Mouse (Mus musculus): ENCODE data around the gene Agbl5. TPM values are rescaled to one million over a fixed set of nuclear protein-coding genes. Genes with fewer than 3 reads are reported as not detected.
A peak's percentile ranks its signal among the peaks of the same experiment; 100 is the strongest.

Gene Agbl5
- polyA plus RNA-seq, 1 experiment from 2014 or later, result 23.2 TPM

GRCm38 (mm10) chr5:30914849-30915248 lies 26.4 kb downstream of the Agbl5 start:
- ATAC-seq (replicated peaks), result no peak
- no peaks in the 10 kb centered on the region for H3K27me3 ChIP-seq
- H3K4me2 ChIP-seq (replicated peaks), result no peak overlapping the region
- 89% methylated on average over 6 of the region's 6 CpGs for WGBS
- H3K27ac ChIP-seq (replicated peaks), result no peak overlapping the region
- H3K9ac ChIP-seq (replicated peaks), result no peak overlapping the region
- no peaks in the 10 kb centered on the region for H3K36me3 ChIP-seq
- H3K4me3 ChIP-seq, result no peak overlapping the region
- no peaks in the 10 kb centered on the region for H3K9me3 ChIP-seq
- H3K4me1 ChIP-seq, result peaks cover 28% of the 10 kb centered on the region

DNA sequence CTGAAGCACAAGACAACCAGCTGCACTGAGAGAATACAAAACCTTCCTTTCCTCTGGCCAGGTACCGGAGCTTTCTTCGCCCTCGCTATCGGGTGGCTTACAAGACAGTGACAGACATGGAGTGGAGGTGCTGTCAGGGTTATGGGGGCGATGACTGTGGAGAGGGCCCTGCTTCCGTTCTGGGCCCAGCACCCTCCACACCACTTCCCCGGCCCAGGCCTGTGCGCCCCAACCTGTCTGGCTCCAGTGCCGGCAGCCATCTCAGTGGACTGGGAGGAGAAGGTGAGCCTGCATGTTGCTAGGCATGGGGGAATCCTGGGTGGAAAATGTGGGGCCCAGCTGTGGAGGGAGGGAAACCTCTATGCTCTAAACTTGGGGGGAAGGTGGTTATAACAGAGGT lies 27.0 kb downstream of the Agbl5 start:
- no peak overlapping the region for H3K9ac ChIP-seq (replicated peaks)

GRCm38 (mm10) chr5:30915974-30916433 lies 27.5 kb downstream of the Agbl5 start:
- WGBS, result 2% methylated on average over 7 of the region's 7 CpGs
- Histone ChIP-seq H3K9me3 (no peaks in the 10 kb centered on the region), H3K27me3 (no peaks in the 10 kb centered on the region), H3K4me1 (peaks cover 36% of the 10 kb centered on the region), H3K4me2 (replicated peaks) (0 out of 2 replicates have a peak overlapping the region, but pooled peaks have one; percentile 2), H3K27ac (replicated peaks) (peak overlapping the region; percentile 68), H3K9ac (replicated peaks) (no peak overlapping the region), H3K36me3 (no peaks in the 10 kb centered on the region), H3K4me3 (no peak overlapping the region)
- peak; percentile 92 for ATAC-seq (replicated peaks)

More for the DNA sequence above, 27.0 kb downstream of the Agbl5 start:
- no peak overlapping the region for H3K4me3 ChIP-seq
- no peaks in the 10 kb centered on the region for H3K9me3 ChIP-seq
- H3K36me3 ChIP-seq, result no peaks in the 10 kb centered on the region
- 74% methylated on average over 9 of the region's 9 CpGs for WGBS
- ATAC-seq (replicated peaks), result peak; percentile 62
- H3K27ac ChIP-seq (replicated peaks), result peak overlapping the region; percentile 6
- no peaks in the 10 kb centered on the region for H3K27me3 ChIP-seq
- H3K4me1 ChIP-seq, result peaks cover 30% of the 10 kb centered on the region
- H3K4me2 ChIP-seq (replicated peaks), result no peak overlapping the region

DNA sequence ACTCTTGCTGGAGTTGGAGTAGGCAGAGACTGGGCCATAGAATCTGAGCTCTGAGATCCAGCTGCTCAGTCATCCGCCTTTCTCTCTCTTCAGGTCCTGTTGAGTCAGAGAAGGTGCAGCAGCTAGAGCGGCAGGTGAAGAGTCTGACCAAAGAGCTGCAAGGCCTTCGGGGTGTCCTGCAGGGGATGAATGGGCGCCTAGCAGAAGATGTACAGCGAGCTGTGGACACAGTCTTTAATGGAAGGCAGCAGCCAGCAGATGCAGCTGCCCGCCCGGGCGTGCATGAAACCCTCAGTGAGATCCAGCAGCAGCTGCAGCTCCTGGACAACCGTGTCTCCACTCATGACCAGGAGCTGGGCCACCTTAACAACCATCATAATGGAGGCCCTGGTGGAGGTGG lies 28.3 kb downstream of the Agbl5 start:
- WGBS, result 96% methylated on average over 9 of the region's 9 CpGs
- no peaks in the 10 kb centered on the region for H3K27me3 ChIP-seq
- no peak for ATAC-seq (replicated peaks)
- H3K9ac ChIP-seq (replicated peaks), result no peak overlapping the region
- no peak overlapping the region for H3K4me3 ChIP-seq
- H3K4me1 ChIP-seq, result peaks cover 40% of the 10 kb centered on the region
- no peaks in the 10 kb centered on the region for H3K36me3 ChIP-seq
- no peak overlapping the region for H3K27ac ChIP-seq (replicated peaks)
- no peak overlapping the region for H3K4me2 ChIP-seq (replicated peaks)
- no peaks in the 10 kb centered on the region for H3K9me3 ChIP-seq

DNA sequence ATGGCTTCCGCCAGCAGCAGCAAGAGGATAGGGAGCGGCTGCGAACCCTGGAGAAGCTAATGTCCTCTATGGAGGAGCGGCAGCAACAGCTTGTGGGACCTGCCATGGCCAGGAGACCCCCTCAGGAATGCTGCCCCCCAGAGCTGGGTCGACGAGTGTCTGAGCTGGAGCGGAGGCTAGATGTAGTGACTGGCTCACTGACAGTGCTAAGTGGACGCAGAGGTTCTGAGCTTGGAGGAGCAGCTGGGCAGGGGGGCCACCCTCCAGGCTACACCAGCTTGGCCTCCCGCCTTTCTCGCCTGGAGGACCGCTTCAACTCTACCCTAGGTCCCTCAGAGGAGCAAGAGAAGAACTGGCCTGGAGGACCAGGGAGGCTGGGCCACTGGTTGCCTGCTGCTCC lies 28.9 kb downstream of the Agbl5 start:
- no peak overlapping the region for H3K4me2 ChIP-seq (replicated peaks)
- H3K9ac ChIP-seq (replicated peaks), result no peak overlapping the region
- H3K27me3 ChIP-seq, result no peaks in the 10 kb centered on the region
- H3K9me3 ChIP-seq, result no peaks in the 10 kb centered on the region
- peaks cover 41% of the 10 kb centered on the region for H3K4me1 ChIP-seq
- H3K36me3 ChIP-seq, result no peaks in the 10 kb centered on the region
- no peak overlapping the region for H3K4me3 ChIP-seq
- no peak for ATAC-seq (replicated peaks)
- WGBS, result 93% methylated on average over 11 of the region's 11 CpGs
- H3K27ac ChIP-seq (replicated peaks), result no peak overlapping the region

GRCm38 (mm10) chr5:30917891-30918670 lies 29.6 kb downstream of the Agbl5 start:
- peaks cover 36% of the 10 kb centered on the region for H3K4me1 ChIP-seq
- 86% methylated on average over 31 of the region's 31 CpGs for WGBS

DNA sequence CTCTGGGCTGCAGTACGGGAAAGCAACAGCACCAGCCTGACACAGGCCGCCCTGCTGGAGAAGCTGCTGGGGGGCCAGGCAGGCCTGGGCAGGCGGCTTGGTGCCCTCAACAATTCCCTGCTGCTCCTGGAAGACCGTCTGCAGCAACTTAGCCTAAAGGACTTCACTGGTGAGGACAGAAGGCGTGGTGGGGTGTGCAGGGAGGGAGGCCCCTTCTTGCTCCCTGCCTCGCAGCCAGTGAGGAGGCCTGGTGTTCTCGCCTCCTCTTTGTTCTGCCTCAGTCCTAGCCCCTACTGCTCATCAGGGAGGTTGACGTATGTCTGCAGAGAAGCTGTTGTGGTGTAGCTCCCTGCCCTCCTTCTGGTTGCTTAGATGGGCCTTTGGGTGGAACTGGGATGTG lies 30.2 kb downstream of the Agbl5 start:
- no peak overlapping the region for H3K4me2 ChIP-seq (replicated peaks)
- no peak for ATAC-seq (replicated peaks)
- WGBS, result 83% methylated on average over 8 of the region's 8 CpGs
- no peak overlapping the region for H3K27ac ChIP-seq (replicated peaks)
- H3K36me3 ChIP-seq, result no peaks in the 10 kb centered on the region
- no peaks in the 10 kb centered on the region for H3K9me3 ChIP-seq
- H3K9ac ChIP-seq (replicated peaks), result no peak overlapping the region
- H3K4me1 ChIP-seq, result peaks cover 31% of the 10 kb centered on the region
- H3K4me3 ChIP-seq, result no peak overlapping the region
- H3K27me3 ChIP-seq, result no peaks in the 10 kb centered on the region

More at GRCm38 (mm10) chr5:30917891-30918670, 29.6 kb downstream of the Agbl5 start:
- Histone ChIP-seq H3K27me3 (no peaks in the 10 kb centered on the region), H3K27ac (replicated peaks) (no peak overlapping the region), H3K36me3 (no peaks in the 10 kb centered on the region), H3K9ac (replicated peaks) (no peak overlapping the region), H3K9me3 (no peaks in the 10 kb centered on the region), H3K4me2 (replicated peaks) (no peak overlapping the region), H3K4me3 (no peak overlapping the region)
- ATAC-seq (replicated peaks), result no peak

- Histone ChIP-seq H3K9me3 (no peaks in the 10 kb centered on the region), H3K4me1 (peaks cover 29% of the 10 kb centered on the region), H3K27me3 (no peaks in the 10 kb centered on the region), H3K4me3 (no peak overlapping the region), H3K36me3 (no peaks in the 10 kb centered on the region), H3K4me2 (replicated peaks) (no peak overlapping the region), H3K27ac (replicated peaks) (no peak overlapping the region; the same call in 1 of the 2 replicates), H3K9ac (replicated peaks) (no peak overlapping the region)
- WGBS, result 52% methylated on average over 11 of the region's 11 CpGs
- no peak for ATAC-seq (replicated peaks)
These were observed 31.5 kb downstream of the Agbl5 start for GRCm38 (mm10) chr5:30919831-30920614.

DNA sequence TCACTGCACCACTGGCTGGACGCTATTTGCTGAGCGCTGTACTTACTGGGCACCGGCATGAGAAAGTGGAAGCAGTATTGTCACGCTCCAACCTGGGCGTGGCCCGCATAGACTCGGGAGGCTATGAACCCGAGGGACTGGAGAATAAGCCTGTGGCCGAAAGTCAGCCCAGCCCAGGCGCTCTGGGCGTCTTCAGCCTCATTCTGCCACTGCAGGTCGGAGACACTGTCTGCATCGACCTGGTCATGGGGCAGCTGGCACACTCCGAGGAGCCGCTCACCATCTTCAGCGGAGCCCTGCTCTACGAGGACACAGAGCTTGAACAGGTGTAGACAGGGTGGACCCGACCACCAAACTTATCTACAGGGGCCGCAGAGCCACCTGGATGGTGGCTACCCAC lies 32.1 kb downstream of the Agbl5 start:
- no peak overlapping the region for H3K4me2 ChIP-seq (replicated peaks)
- whole genome bisulfite sequencing, result 62% methylated on average over 19 of the region's 19 CpGs
- ATAC-seq (replicated peaks), result peak; percentile 9; the same call in 1 of the 2 replicates
- peaks cover 25% of the 10 kb centered on the region for H3K4me1 ChIP-seq
- H3K27me3 ChIP-seq, result no peaks in the 10 kb centered on the region
- no peak overlapping the region for H3K27ac ChIP-seq (replicated peaks)
- no peak overlapping the region for H3K9ac ChIP-seq (replicated peaks)
- no peaks in the 10 kb centered on the region for H3K9me3 ChIP-seq
- no peak overlapping the region for H3K4me3 ChIP-seq
- H3K36me3 ChIP-seq, result no peaks in the 10 kb centered on the region

DNA sequence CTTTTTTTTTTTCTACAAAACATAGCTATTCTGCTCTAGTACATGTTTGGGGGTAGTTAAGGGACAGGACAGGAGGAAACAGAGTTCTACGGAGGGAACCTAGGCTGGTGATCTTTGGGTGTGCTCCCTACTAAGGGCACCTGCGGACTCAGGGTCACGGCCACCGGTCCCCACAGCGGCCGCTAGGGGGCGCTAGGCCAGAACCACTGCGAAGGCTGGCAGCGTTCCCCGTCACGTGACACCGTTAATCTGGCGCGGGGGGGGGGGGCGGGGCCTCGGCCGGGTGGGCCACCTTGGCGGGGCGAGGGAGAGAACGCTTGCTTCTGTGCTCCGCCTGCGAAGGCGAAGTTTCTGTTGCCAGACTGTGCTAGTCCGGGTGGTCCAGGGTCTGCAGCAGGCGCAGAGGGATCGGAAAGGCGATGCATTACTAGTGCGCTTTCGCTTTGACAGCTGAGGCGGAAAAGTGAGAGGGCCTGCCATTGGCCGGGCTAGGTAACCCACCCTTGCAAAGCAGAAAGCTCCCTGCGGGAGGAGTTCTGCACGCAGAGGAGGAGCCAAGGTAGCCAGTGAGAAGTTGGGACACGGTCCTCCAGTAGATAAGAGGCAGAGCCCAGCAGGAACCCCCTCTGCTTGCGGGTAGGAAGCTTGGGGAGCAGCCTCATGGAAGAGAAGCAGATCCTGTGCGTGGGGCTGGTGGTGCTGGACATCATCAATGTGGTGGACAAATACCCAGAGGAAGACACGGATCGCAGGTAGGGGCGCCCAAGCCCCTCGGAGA lies 33.0 kb downstream of the Agbl5 start, which contains the start of gene Khk:
TSS of gene Khk (plus strand) at position 176 of the 778 bp plus-strand sequence.
- Histone ChIP-seq H3K4me1 (peaks cover 19% of the 10 kb centered on the region), H3K27me3 (no peaks in the 10 kb centered on the region), H3K4me3 (peak within 1 kb of the TSS; percentile 47), H3K36me3 (no peaks in the 10 kb centered on the region), H3K9ac (replicated peaks) (peak within 1 kb of the TSS; percentile 52), H3K9me3 (no peaks in the 10 kb centered on the region), H3K27ac (replicated peaks) (peak within 1 kb of the TSS; percentile 44), H3K4me2 (replicated peaks) (peak within 1 kb of the TSS; percentile 84)
- peak; percentile 80 for ATAC-seq (replicated peaks)
- 2% methylated on average over 39 of the region's 40 CpGs for WGBS

GRCm38 (mm10) chr5:30922581-30923041 lies 34.1 kb downstream of the Agbl5 start:
- Histone ChIP-seq H3K27me3 (no peaks in the 10 kb centered on the region), H3K27ac (replicated peaks) (no peak overlapping the region), H3K36me3 (no peaks in the 10 kb centered on the region), H3K4me3 (0 out of 2 replicates have a peak overlapping the region, but pooled peaks have one; percentile 47), H3K4me2 (replicated peaks) (no peak overlapping the region), H3K4me1 (peaks cover 19% of the 10 kb centered on the region), H3K9ac (replicated peaks) (no peak overlapping the region), H3K9me3 (no peaks in the 10 kb centered on the region)
- WGBS, result 77% methylated on average over 10 of the region's 10 CpGs
- no peak for ATAC-seq (replicated peaks)
